Mouse (Mus musculus) gastrocnemius, postnatal 10 days (tissue): Measurements from ENCODE around the gene Col25a1. TPM values are rescaled to one million over a fixed set of nuclear protein-coding genes. Genes with fewer than 3 reads are reported as not detected.

Experiments used
- DNase-seq: peaks from one replicate; pipeline ENCODE4 v3.0.0; 2021; ENCODE audit warnings: mixed read lengths
- total RNA-seq, 2 experiments: library from RNA; stranded (reverse); gene quantifications; 2 replicates each; pipeline ENCODE4 v1.2.3; 2021

Col25a1 gene
- total RNA-seq, 2 experiments from 2014 or later, result 1.0 to 2.1 TPM

DNA sequence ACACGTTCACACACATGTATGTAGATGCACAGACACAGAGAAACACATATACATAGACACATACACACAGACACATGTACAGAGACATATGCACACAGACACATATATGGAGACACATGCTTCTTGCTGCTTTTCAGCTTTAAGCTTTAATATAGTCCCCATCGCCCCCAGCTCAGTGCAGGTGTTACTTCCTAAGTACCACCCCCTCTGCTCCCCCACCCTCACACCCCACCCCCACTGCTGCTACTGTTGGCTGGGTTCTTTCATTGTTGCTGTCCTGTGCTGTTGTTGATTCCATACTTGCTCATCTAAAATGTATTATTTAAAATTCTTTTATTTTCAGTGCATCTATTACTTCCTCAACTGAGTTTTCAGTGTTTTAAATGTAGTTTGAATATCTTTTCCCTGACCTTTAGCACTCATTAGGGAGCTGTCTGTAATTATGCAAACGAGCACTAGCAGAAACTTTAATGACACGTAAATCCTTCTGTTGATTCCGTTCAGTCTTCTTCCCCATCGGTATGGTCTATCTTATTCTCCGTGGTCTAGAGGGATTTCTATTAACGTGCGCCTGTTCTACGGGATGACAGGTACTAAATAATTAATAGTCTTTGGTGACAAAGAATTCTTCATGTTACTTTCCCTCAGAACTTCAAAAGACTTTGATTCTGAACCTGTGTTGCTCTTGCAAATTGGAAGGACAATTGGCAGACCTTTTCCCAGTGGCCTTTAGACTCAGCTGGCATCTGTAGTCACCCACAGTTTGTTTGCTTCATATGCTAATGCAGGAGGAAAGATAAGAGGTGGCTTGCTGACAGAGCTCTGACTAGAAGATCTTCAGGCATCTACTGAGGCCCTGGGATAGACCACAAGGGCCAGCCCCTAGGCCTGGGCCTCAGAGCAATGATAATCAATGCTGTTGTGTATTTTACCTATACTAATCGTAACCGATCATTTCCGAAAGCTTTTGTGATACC, 196.0 kb downstream of the Col25a1 start:
- DNase-seq, result no peak

DNA sequence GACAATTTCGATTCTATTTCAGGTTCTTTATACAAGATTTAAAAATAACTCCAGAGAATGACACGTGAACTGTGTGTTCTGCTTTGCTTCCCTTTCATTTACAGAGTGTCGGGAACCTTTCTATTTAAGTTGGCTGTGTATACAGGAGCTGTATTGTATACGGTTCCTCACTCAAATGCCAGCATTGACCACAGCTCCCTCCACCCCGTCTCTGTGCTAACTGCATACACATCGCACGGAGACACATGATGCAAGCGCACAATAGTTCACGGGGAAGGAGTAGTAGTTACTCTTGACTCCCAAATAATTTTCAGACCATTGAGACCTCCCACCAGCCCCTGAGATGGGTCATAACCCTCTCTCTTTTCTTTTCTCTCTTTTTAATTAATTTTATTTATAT, 197.6 kb downstream of the Col25a1 start:
- no peak for DNase-seq

DNA sequence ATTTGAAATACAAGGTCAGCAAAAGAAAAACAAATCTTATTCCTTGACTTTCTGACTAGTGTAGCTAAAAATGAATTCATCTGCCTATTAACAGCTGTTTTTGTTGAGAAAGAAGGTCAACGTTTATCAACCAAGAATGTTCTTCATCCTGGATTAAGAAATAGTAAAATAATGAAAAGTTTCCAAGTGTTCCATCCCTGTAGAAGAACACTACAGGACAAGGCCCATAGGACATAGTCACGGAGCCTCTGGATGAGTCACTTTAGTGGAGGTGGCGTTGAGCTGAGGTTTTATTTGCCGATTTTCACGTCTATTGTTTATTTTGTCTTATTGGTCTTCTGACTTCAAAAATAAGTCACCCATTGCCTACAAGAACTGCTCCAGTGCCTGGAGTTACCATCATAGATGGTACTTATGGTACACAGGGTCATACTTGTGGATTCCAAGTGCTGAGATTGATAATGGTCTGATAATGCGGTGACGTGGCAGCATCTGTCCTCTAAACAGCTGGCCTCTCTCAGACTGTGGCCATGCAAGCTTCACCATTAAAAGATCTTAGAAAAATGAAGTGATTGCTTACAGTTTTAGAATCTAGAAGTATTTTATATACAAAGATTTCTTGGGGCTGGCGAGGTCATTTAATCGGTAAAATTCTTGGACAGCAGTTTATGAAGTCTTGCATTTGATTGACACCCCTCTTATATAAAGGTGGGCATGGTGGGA, 198.7 kb downstream of the Col25a1 start:
- no peak for DNase-seq

DNA sequence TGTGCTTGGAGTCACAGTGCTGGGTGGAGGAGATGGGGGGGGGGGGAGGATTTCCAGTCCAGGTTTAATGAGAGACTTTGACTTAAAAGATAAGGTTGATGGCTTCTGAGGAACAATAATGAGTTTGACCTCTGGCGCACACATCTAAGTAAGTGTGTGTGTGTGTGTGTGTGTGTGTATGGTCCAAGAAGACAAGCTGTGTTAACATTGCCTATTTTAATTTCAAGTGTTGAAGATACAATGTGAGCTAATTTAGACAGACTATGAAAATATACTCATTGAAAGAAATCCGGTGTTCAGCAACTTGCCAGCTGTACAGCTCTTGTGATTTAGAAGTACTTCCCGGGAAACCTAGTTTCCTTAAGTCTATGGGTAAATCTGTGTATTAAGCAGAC, 199.3 kb downstream of the Col25a1 start:
- DNase-seq, result no peak

DNA sequence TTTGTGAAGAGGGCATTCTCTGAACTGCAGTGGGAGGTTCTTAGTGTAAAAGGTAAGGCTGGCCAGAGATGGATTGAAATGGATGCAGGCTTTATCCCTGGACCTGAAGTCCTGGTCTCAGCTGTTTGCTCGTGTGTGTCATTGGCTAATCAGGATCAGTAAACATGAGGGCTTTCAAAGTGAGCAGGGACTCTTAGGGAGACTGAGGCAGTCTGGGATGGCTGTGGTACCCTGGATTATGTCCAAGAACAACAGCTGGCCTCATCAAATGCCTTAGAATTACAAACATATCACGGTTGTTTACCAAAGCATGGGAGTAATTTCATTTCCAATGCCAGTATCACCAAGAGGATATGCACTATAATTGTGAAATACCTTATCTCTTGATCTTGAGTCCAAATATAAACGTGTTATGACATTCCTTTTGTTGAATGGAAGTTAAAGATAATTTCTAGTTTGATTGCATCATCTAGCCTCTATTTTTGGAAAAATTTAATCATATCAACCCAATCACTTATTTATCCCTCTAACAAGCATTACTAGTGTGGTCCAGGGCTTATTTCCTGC, 201.1 kb downstream of the Col25a1 start:
- no peak for DNase-seq

DNA sequence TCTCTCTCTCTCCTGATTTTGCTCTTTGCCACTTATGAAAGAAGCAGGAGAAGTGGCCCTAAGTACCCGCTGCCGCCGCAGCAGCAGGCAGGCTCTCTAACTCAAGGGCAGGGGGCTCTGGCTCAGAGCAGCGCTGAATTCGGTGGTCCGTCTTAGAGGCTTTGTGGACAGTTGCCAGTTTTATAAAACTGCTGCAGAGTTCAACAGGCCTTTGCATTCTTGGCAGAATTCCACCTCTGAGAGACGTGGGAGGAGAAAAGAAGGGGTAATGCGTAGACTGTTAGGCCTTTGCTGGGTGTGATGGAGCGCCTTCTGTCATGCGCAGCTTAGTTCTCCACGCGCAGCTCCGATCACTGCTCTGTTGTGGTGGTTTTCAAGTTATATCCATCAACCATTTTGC, 206.6 kb downstream of the Col25a1 start:
- peak; percentile 18 for DNase-seq

DNA sequence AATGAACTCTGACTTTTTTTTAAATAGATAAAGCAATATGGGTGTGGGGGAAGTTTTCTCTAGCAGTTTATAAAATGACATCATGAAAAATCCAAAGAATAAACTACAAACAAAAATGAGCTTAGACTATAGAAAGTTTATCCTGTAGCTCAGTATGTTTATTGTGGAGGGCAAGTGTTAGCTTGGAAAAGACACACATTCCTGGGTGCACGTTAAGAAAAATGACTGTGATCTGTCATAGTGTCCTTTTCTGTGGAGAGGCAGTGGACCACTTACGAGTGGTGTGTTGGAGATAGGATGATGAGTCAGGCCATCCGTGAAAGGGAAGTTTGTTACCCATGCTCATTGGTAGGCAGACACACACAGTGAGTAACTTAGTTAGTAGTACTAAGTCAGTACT, 207.1 kb downstream of the Col25a1 start:
- no peak for DNase-seq

DNA sequence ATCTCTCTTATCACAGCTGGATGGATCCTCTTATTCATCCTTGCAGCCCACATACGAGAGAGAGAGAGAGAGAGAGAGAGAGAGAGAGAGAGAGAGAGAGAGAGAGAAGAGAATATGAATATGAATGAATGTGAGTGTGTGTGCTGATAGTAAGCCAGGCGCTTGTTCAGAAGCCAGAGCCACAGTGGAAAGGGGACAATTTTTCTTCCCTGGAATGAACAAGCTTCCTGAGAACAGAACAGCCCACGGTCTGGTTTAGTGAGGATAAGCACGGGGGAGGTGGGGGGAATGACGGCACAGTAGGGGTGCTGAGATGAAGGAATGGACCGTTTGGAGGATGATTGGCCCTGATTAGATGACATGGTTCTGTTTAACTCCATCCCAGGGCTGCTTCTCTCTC, 218.9 kb downstream of the Col25a1 start:
- no peak for DNase-seq

DNA sequence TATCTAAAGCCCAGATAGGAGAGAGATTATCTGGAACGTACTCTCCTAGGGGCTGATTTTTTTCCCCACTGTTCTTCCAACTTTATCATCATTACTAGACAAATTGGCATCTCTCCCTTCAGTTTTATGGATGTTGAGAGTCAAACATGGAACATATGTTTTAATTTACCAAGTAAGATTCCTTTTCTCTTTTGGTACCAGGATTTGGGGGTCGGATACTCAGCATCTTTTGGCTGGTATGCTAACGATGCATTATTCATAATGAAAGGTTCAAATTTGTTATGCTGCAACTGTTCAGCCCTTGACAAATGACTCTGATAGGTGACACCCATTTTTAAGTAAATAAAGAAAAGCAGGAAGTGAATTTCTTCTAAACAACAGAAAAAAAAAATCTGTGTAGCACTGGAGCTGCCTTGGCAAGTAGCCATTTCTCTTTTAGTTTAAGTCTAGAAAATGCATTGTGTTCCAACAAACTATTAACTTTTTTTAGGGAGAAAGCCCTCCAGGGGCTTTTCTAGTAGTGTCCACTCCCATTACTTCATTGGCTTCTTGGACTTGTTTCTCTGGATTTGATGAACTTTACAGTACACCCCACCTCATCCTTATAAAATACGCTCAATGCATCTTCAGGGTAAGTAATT, 223.2 kb downstream of the Col25a1 start:
- DNase-seq, result no peak

DNA sequence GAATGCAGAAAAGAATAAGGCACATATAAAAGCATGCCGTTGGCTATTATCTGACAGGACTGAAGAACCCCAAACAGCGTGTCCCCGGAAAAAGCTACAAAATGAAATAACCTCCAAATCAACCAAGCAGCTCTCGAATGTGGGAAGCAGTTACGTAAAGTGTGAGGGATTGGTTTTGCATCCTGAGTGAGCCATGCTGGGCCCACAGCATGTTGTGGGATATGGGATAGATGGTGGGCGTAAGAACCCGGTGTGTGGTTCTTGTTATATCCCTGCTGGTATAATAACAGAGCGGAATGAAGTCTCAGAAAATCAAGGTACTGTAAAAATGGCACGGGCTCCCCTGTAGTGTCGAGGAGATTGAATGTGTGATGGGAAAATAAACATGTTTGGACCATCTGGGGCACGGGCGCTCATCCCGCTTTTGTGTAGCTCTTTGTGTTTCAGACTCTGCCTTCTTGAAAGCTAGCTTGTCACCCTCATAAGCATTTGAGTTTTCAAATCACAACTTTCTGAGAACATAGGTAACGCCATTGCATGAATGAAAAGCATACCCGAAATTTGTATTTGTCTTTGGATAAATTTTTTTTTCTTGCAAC, 225.4 kb downstream of the Col25a1 start:
- no peak for DNase-seq

DNA sequence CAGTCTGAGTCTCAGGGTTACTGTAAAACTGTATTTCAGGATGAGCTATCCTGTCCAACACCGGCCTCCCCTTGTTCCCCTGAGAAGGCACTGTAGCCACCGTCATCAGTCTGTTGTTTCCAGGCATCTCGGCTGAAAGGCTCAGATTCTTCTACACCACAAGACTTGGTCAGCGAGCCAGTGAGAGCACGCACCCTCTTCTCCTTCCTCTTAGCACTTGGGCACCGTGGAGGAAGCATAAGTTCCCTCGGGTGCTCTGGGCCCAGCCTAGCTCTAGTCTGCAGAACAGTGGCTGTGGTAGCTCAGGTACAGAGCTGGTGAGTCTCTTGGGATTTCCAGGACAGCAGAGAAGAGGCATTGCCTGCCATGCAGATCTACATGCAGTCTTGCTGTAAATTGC, 229.5 kb downstream of the Col25a1 start:
- DNase-seq, result no peak

DNA sequence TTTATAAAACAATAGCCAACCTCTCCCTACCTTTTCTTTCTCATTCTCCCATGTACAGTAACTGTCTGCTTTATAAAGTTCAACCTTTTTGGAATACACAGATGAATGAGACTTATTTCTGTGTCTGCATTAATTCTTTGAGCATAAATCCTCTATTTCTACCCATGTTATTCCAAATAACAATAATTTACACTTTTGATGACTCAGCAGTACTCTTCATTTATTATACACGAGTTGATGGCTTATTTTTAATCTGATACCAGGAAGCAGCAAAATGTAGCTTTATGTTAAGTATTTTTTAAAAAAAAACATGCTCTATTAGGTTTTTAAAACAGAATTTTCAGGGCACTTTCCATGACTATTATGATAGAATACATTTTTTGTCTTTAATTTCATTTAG, 230.6 kb downstream of the Col25a1 start:
- DNase-seq, result no peak

DNA sequence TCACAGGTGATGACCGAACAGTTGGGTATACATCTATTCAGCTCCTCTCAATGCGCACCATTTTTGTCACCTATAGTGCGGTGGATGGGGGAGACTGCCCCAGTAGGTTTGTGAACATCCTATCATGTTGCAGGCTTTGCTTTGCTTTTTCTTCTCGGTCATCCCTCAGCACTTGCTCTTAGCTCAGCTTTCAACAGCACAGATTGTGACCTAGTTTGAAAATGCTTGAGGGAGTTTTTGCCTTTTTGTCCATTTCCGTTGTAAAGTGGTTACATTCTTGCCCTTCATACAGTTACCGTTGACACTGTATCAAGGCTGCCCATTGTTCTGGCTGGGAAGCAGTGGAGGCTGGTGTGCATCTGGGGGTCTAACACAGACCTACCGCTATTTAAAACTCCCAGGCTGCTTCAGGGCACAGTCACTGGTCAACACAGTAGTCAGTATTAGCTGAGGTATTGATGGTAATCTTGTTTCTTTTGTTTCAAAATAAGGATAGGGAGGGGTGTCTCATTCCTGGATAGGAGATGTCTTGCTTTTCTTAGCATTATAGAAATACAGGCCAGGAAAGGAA, 231.6 kb downstream of the Col25a1 start:
- no peak for DNase-seq

DNA sequence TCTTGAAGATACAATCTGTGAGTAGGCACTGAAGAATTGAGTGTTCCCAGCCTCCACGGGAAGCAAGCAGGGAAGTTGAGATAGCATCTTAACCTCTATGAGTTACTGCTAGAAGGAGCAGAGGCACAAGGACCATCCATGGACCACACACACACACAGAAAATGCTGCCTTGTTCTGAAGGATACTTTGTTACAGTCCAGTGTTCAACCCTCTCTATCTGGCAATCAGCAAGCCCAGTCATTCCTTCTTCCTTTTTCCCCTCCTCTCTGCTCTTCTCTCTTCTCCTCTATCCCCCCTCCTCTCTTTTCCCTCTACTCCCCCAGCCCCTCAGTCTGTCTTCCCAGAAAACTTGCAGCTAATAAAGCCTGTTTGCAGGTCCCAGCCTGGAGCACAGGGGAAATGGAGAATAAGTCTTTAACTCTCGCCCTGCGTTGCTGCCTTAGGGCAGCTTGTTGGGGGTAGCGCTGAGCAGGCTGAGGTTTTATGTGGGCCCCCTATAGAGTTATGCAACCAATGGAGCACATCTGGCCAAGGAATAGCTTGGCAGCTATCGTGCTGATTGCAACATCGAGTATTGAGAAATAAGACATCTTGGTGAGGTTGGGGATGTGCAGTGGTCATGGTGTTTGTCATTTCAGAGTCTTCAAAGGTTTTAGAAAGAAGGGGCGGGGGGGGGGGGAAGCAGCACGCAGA, 235.8 kb downstream of the Col25a1 start:
- no peak for DNase-seq

DNA sequence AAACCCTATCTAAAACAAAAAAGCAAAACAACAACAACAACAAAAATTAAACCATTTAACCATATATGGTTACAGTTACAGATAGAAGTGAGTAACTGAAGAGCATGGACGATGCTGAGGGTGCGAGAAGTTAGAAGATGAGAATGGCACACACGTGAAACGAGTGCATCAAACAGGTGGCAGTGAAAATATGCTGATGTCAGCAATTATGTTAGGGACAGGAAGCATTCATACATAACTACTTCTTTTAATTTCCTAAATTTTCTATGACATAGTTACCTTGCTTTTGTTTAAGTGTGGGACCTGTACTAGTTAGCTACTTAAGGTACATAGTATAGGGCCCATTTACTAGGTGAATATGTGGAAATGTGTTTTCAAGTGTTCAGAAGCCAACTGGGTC, 237.1 kb downstream of the Col25a1 start:
- no peak for DNase-seq

DNA sequence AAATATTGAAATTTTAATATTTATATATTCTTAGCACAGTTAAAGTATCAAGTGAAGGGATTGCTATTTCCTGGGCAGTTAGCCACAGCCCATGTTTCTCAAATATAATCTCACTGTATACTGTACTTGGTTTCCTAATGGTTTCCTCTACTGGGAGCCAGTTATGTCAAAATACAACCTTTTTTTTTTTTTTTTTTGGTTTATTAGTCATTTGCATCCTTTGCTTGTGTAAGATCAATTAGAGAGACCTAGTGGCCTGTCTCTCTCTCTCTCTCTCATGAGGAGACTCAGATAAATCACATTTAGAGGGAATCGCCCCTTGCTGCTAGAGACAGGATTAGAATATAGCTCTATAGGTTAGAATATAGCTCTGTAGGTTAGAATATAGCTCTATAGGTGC, 237.8 kb downstream of the Col25a1 start:
- DNase-seq, result no peak

DNA sequence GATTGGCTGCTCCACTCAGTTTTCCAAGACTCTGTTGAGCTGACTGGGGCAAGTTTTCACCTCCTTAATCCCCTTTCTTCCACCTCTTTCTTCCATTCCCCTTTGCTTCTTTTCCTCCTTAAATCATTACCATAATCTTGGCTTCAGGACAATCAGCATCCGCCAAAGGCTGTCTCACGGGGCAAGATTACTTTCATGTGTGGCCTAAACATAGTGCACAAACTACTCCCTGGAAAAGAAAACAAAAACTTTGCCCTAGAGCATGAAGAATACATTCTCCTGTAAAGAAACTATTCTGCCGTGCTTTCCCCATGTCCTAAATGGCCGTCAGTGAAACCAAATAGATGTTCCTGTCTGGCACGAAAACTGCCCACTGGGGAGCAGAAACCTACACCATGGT, 238.9 kb downstream of the Col25a1 start:
- DNase-seq, result no peak

DNA sequence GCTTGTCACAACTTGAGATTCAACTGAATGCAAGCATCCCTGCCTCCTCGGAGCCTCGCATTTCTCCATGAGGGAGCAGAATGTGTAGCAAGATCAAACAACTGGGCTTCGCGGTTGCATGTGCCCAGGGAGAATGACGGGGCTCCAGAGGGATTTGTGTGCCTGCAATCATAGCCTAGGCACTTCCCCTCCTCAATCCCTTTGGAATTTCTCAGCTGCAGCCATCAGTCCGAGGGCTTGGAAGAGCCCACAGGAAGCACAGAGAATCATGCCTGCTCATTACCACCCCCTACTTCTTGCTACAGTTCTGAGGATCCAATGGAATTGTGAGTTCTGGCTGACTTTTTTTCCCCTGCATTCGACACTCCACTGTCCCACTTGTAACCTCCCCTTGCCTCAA, 241.8 kb downstream of the Col25a1 start:
- DNase-seq, result no peak

DNA sequence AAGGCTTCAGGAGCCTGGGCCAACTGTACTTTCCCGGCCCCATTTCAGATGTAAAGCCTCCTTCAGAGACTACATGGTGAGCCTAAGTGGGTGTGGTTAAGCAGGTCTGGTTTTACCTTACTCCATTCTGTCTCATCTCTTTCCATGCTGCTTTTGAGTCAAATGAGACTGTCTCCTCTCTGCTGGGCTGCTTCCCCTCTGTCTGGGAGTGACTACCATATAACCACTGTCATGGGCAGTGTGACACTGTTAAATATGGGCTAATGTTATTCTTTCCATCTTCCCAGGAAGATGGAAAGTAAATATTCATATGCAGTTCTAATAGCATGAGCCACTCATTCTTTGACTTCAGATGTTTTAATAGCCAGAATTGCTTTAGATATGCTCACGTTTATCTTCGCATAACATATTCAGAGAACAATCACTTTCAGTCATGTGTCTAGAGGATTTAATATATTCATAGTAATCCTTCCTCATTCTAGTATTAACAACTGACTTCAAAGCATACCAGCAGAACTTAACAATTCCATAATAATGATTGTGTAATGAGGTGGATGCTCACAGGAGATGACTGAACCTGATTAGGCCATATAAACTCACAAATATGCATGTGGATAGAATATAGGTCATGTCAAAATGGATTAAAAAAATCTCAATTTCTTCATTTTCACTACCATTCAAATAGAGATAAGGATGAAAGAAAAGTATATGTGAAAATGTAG, 243.5 kb downstream of the Col25a1 start:
- no peak for DNase-seq

DNA sequence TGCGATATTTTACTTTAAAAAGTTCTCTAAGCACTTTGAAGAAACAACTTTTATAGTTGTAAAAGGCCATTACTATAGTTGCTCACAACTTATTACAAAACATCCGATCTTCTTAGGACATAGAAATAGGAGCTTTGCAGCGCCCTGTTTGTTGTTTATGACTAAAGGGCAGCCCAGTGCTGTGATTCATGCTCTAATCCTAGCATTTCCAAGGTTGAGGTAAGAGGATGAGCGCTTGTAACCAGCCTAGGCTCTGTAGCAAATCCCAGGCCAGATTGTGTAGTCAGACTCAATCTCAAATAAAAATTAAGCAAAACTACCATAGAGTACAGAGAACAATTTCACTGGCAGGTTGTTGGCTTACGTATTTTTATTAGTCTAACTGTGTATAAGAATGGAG, 246.5 kb downstream of the Col25a1 start:
- DNase-seq, result no peak

DNA sequence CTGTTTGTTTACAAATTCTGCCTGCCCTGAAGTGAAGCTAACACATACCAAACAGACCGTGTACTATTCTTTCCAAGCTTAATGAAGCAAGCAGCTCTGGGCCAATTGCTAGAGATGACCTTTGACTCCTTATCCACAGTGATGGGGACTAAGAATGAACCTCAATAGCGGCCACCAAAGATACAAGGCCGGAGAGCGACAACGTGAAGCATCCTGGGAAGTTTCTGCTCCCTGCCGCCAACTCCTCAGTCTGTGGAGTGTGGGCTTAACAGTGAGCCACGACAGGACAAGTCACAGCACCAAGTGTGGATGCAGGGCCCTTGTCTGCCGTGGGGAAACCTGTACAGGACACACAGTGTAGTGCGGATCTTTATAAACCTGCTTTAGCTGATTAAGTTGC, 247.3 kb downstream of the Col25a1 start:
- DNase-seq, result no peak
